Mouse (Mus musculus): ENCODE data around the gene Plcxd1. TPM values are rescaled to one million over a fixed set of nuclear protein-coding genes. Genes with fewer than 3 reads are reported as not detected.

Plcxd1 gene
- total RNA-seq, 1 experiment from 2014 or later, result 0.45 TPM

Other genes with a start within 250 kb of the Plcxd1 start
- 115 and 132 TPM in 2 replicates for gene Gm15446, start 176.6 kb upstream of the Plcxd1 start, total RNA-seq (2017)
- 70.3 and 91.0 TPM in 2 replicates for gene Zfp932, start 103.4 kb upstream of the Plcxd1 start, total RNA-seq (2017)
- gene Gm17655, start 27.5 kb upstream of the Plcxd1 start, total RNA-seq (2017), result 1.3 and 4.3 TPM in 2 replicates
- 1.5 and 4.4 TPM in 2 replicates for gene Gm35315, start 5.5 kb upstream of the Plcxd1 start, total RNA-seq (2017)
- gene Gtpbp6, start 8.2 kb downstream of the Plcxd1 start, total RNA-seq (2017), result 21.9 and 26.9 TPM in 2 replicates
- 12.0 and 16.3 TPM in 2 replicates for gene Zfp605, start 10.1 kb downstream of the Plcxd1 start, total RNA-seq (2017)
- 30.0 and 55.1 TPM in 2 replicates for gene Chfr, start 35.9 kb downstream of the Plcxd1 start, total RNA-seq (2017)
- gene Golga3, start 76.7 kb downstream of the Plcxd1 start, total RNA-seq (2017), result 19.9 and 21.5 TPM in 2 replicates
- gene Ankle2, start 131.0 kb downstream of the Plcxd1 start, total RNA-seq (2017), result 62.4 and 93.2 TPM in 2 replicates
- gene Pgam5, start 169.9 kb downstream of the Plcxd1 start, total RNA-seq (2017), result 39.7 and 42.5 TPM in 2 replicates
- 1.9 and 13.2 TPM in 2 replicates for gene Pxmp2, start 186.2 kb downstream of the Plcxd1 start, total RNA-seq (2017)
- 44.5 and 54.7 TPM in 2 replicates for gene Pole, start 186.3 kb downstream of the Plcxd1 start, total RNA-seq (2017)
- 0.65 TPM in 1 of 2 replicates, not detected in the other for gene P2rx2, start 243.2 kb downstream of the Plcxd1 start, total RNA-seq (2017)
- not detected in 2 replicates for gene Lrcol1, start 244.8 kb downstream of the Plcxd1 start, total RNA-seq (2017)